Mouse (Mus musculus) cerebellum, adult 18-20 months (tissue): ENCODE measurements around the gene Myo10.

Experiments used
- DNase-seq, 2 experiments: peaks; one replicate each; pipeline ENCODE4 v3.0.0; 2021

Gene Myo10

GRCm38 (mm10) chr15:25731053-25731452 is 108.7 kb downstream of the Myo10 start:
- DNase-seq: no peak

GRCm38 (mm10) chr15:25732758-25733428 is 110.6 kb downstream of the Myo10 start:
- peak; percentile 27 to 39 for DNase-seq

GRCm38 (mm10) chr15:25733739-25734430 is 111.6 kb downstream of the Myo10 start:
- no peak for DNase-seq

GRCm38 (mm10) chr15:25736531-25736930 is 114.2 kb downstream of the Myo10 start:
- no peak for DNase-seq

GRCm38 (mm10) chr15:25740271-25740670 is 117.9 kb downstream of the Myo10 start:
- DNase-seq: no peak

GRCm38 (mm10) chr15:25742196-25742595 is 119.9 kb downstream of the Myo10 start:
- no peak for DNase-seq

GRCm38 (mm10) chr15:25751510-25751909 is 129.2 kb downstream of the Myo10 start:
- no peak for DNase-seq

- DNase-seq: no peak
Observed at GRCm38 (mm10) chr15:25752597-25752996, 130.3 kb downstream of the Myo10 start.

- DNase-seq: no peak
Observed at GRCm38 (mm10) chr15:25753003-25753402, 130.7 kb downstream of the Myo10 start.

GRCm38 (mm10) chr15:25753878-25754277 is 131.6 kb downstream of the Myo10 start:
- no peak for DNase-seq

GRCm38 (mm10) chr15:25754342-25754951 is 132.1 kb downstream of the Myo10 start:
- DNase-seq: no peak

GRCm38 (mm10) chr15:25755536-25755935 is 133.2 kb downstream of the Myo10 start:
- no peak for DNase-seq

- no peak for DNase-seq
Observed at GRCm38 (mm10) chr15:25756072-25756471, 133.7 kb downstream of the Myo10 start.

- DNase-seq: no peak
Observed at GRCm38 (mm10) chr15:25758037-25758436, 135.7 kb downstream of the Myo10 start.

- DNase-seq: no peak
Observed at GRCm38 (mm10) chr15:25758500-25759086, 136.3 kb downstream of the Myo10 start.

GRCm38 (mm10) chr15:25760304-25760703 is 138.0 kb downstream of the Myo10 start:
- DNase-seq: no peak

GRCm38 (mm10) chr15:25761049-25761448 is 138.7 kb downstream of the Myo10 start:
- DNase-seq: no peak

GRCm38 (mm10) chr15:25761800-25762211 is 139.5 kb downstream of the Myo10 start:
- DNase-seq: no peak

GRCm38 (mm10) chr15:25762306-25762705 is 140.0 kb downstream of the Myo10 start:
- no peak for DNase-seq

- DNase-seq: no peak
Observed at GRCm38 (mm10) chr15:25763106-25763505, 140.8 kb downstream of the Myo10 start.

- DNase-seq: no peak
Observed at GRCm38 (mm10) chr15:25764653-25765352, 142.5 kb downstream of the Myo10 start.

GRCm38 (mm10) chr15:25767777-25768176 is 145.5 kb downstream of the Myo10 start:
- DNase-seq: no peak
